ENCODE assay signal across 9 mouse cellular contexts in genomic region chr15:25909783-25910494, GRCm38 (mm10).
A peak's percentile ranks its signal among the peaks of the same experiment; 100 is the strongest.
DNase-seq lines count a peak whose midpoint lies in the region; ATAC-seq and TF ChIP-seq lines count a peak whose summit lies in the region.
"Had no signal": no experiment of that assay in that cellular context is flagged by ENCODE, and none has a peak within 500 bp of the region (broad histone marks: within the 10 kb centered on the region; RNA-seq: fewer than 3 reads in every experiment).

No protein-coding gene starts in this region.

- H3K4me2 ChIP-seq in heart, embryonic 14.5 days (ENCODE audit: low read length): no peak overlapping the region
- H3K4me2 ChIP-seq in CH12.LX (ENCODE audit: insufficient read depth, low read depth, poor library complexity, severe bottlenecking): peak overlapping the region; percentile 33
- H3K4me2 ChIP-seq in forebrain, embryonic 16.5 days (ENCODE audit: low read length): no peak overlapping the region
- peak overlapping the region; percentile 20; the same call in 1 of the 2 replicates for H3K4me2 ChIP-seq in midbrain, embryonic 14.5 days (ENCODE audit: low read length)

- H3K9ac ChIP-seq in heart, embryonic 14.5 days (ENCODE audit: low read length): no peak overlapping the region
- H3K9ac ChIP-seq in CH12.LX (ENCODE audit: insufficient read depth, low read depth): peak overlapping the region; percentile 12; the same call in 1 of the 2 replicates
- H3K9ac ChIP-seq in forebrain, embryonic 16.5 days (replicated peaks; ENCODE audit: low read depth, low read length): no peak overlapping the region
- no peak overlapping the region for H3K9ac ChIP-seq in midbrain, embryonic 14.5 days (replicated peaks; ENCODE audit: low read length)

- 54% methylated on average over 11 of the region's 11 CpGs for WGBS in heart, embryonic 14.5 days
- WGBS in forebrain, embryonic 16.5 days: 33% methylated on average over 11 of the region's 11 CpGs
- 32% methylated on average over 11 of the region's 11 CpGs for WGBS in midbrain, embryonic 14.5 days

- TF ChIP-seq POLR2A in CH12.LX (IDR thresholded peaks at IDR 0.05; ENCODE audit: low read depth, low read length): no peak

- peaks cover 17 to 41% of the 10 kb centered on the region in 2 experiments for H3K4me1 ChIP-seq in heart, embryonic 14.5 days (ENCODE audit: control insufficient read depth in 2 of 2, insufficient read depth in 2 of 2, low read length in 2 of 2)
- peaks cover 31 to 87% of the 10 kb centered on the region in 2 experiments for H3K4me1 ChIP-seq in CH12.LX (ENCODE audit: control insufficient read depth in 1 of 2, insufficient read depth in 2 of 2)
- H3K4me1 ChIP-seq in forebrain, embryonic 16.5 days (replicated peaks; ENCODE audit: control insufficient read depth, insufficient read depth, low read length): 0 out of 2 replicates have a peak, but pooled peaks cover 2% of the 10 kb centered on the region
- H3K4me1 ChIP-seq in midbrain, embryonic 14.5 days (ENCODE audit: control insufficient read depth, insufficient read depth, low read length): peaks cover 7% of the 10 kb centered on the region

- H3K27me3 ChIP-seq in heart, embryonic 14.5 days (ENCODE audit: control insufficient read depth, insufficient read depth, low read length): no peaks in the 10 kb centered on the region
- no peaks in the 10 kb centered on the region for H3K27me3 ChIP-seq in CH12.LX (replicated peaks)
- no peaks in the 10 kb centered on the region for H3K27me3 ChIP-seq in forebrain, embryonic 16.5 days (replicated peaks; ENCODE audit: control insufficient read depth, insufficient read depth, low read length)
- H3K27me3 ChIP-seq in midbrain, embryonic 14.5 days (ENCODE audit: control insufficient read depth, insufficient read depth, low read length): no peaks in the 10 kb centered on the region

- DNase-seq in heart, adult 11 months: no peak
- DNase-seq in CH12.LX (ENCODE audit: extremely low read depth): peak; percentile 59
- DNase-seq in midbrain, embryonic 14.5 days: peak; percentile 72
- no peak for DNase-seq in gastrocnemius, postnatal 25 days
- DNase-seq in layer of hippocampus, adult 18-20 months (ENCODE audit: low spot score in 2 of 2): no peak
- DNase-seq in thymus, postnatal 10 days (ENCODE audit: low spot score in 2 of 2): no peak

- TF ChIP-seq RAD21 in CH12.LX (IDR thresholded peaks at IDR 0.05; ENCODE audit: low read depth, low read length): no peak

- H3K9me3 ChIP-seq in heart, embryonic 14.5 days (ENCODE audit: control insufficient read depth, low read length): no peaks in the 10 kb centered on the region
- H3K9me3 ChIP-seq in CH12.LX (replicated peaks; ENCODE audit: low read length): no peaks in the 10 kb centered on the region
- H3K9me3 ChIP-seq in forebrain, embryonic 16.5 days (ENCODE audit: control insufficient read depth, low read length): no peaks in the 10 kb centered on the region
- no peaks in the 10 kb centered on the region for H3K9me3 ChIP-seq in midbrain, embryonic 14.5 days (ENCODE audit: control insufficient read depth, low read length)
- H3K9me3 ChIP-seq: hindbrain, embryonic 10.5 days had no signal

- no peak overlapping the region for H3K4me3 ChIP-seq in heart, embryonic 14.5 days (ENCODE audit: control insufficient read depth in 1 of 2, insufficient read depth in 1 of 2, low read depth in 1 of 2, low read length in 2 of 2)
- peak overlapping the region in 2 of 3 experiments; percentile 7 to 16 for H3K4me3 ChIP-seq in CH12.LX (replicated peaks in 1 of 3; ENCODE audit: low read depth in 2 of 3, low read length in 2 of 3, poor library complexity in 1 of 3)
- no peak overlapping the region for H3K4me3 ChIP-seq in forebrain, embryonic 16.5 days (replicated peaks; ENCODE audit: low read length)
- H3K4me3 ChIP-seq in midbrain, embryonic 14.5 days (replicated peaks; ENCODE audit: low read depth, low read length): no peak overlapping the region
- H3K4me3 ChIP-seq: hindbrain, embryonic 10.5 days had no signal

- no peak; the same call in 1 of the 2 replicates for ATAC-seq in heart, embryonic 14.5 days (ENCODE audit: insufficient number of reproducible peaks, insufficient read depth, low FRiP score, low read depth)
- ATAC-seq in forebrain, embryonic 16.5 days: peak; percentile 80
- peak; percentile 48 for ATAC-seq in midbrain, embryonic 14.5 days (ENCODE audit: low FRiP score, low TSS enrichment)

- in situ Hi-C loops in CH12.LX (cut with MboI; ENCODE audit: low pct_ligation_motif_present, low pct_unique_long_range_greater_than_20kb, low sequenced_read_pairs): no loop called here

- H3K79me2 ChIP-seq in CH12.LX (replicated peaks; ENCODE audit: control insufficient read depth, extremely low read depth, insufficient read depth, poor library complexity, severe bottlenecking): no peaks in the 10 kb centered on the region

- no peaks in the 10 kb centered on the region for H3K36me3 ChIP-seq in heart, embryonic 14.5 days (ENCODE audit: control insufficient read depth, insufficient read depth, low read length)
- peaks cover 0 to 16% of the 10 kb centered on the region in 2 experiments for H3K36me3 ChIP-seq in CH12.LX (replicated peaks in 1 of 2; ENCODE audit: control insufficient read depth in 1 of 2, insufficient read depth in 1 of 2, low read length in 1 of 2)
- H3K36me3 ChIP-seq in forebrain, embryonic 16.5 days (ENCODE audit: control insufficient read depth, insufficient read depth): no peaks in the 10 kb centered on the region
- no peaks in the 10 kb centered on the region for H3K36me3 ChIP-seq in midbrain, embryonic 14.5 days (ENCODE audit: control insufficient read depth, insufficient read depth, low read length)
- H3K36me3 ChIP-seq: hindbrain, embryonic 10.5 days had no signal

- peak overlapping the region; percentile 71 to 79 for H3K27ac ChIP-seq in heart, embryonic 14.5 days (replicated peaks in 1 of 2; ENCODE audit: control insufficient read depth in 1 of 2, insufficient read depth in 1 of 2, low read depth in 2 of 2, low read length in 2 of 2)
- peak overlapping the region; percentile 61 for H3K27ac ChIP-seq in CH12.LX (ENCODE audit: insufficient read depth, low read depth)
- no peak overlapping the region for H3K27ac ChIP-seq in forebrain, embryonic 16.5 days (ENCODE audit: low read length)
- no peak overlapping the region for H3K27ac ChIP-seq in midbrain, embryonic 14.5 days (replicated peaks; ENCODE audit: low read depth, low read length)
- H3K27ac ChIP-seq: hindbrain, embryonic 10.5 days had no signal

- TF ChIP-seq EP300 in CH12.LX (IDR thresholded peaks at IDR 0.05; ENCODE audit: low read length): no peak; the same call in none of the 2 replicates

- TF ChIP-seq CTCF in CH12.LX (conservative IDR thresholded peaks at IDR 0.05 in 1 of 2, IDR thresholded peaks at IDR 0.05 in 1 of 2; ENCODE audit: low read depth in 2 of 2, low read length in 2 of 2): no peak

- dilution Hi-C loops in CH12.LX (cut with MboI; ENCODE audit: extremely low pct_ligation_motif_present, extremely low pct_unique_long_range_greater_than_20kb, low sequenced_read_pairs): no loop called here

TF ChIP-seq in CH12.LX, 34 proteins besides CTCF, POLR2A, EP300 and RAD21 (continues in another document):
- no peak; the same call in 1 of the 2 replicates for TF ChIP-seq CHD2 (IDR thresholded peaks at IDR 0.05; ENCODE audit: low read length)
- no peak for TF ChIP-seq USF2 (conservative IDR thresholded peaks at IDR 0.05; ENCODE audit: low read depth, low read length)
- TF ChIP-seq MXI1 (IDR thresholded peaks at IDR 0.05; ENCODE audit: low read depth, low read length): no peak
- no peak for TF ChIP-seq CHD1 (IDR thresholded peaks at IDR 0.05; ENCODE audit: low read depth, low read length)
- TF ChIP-seq USF1 (IDR thresholded peaks at IDR 0.05; ENCODE audit: low read depth, low read length): no peak
- TF ChIP-seq ZMIZ1 (IDR thresholded peaks at IDR 0.05; ENCODE audit: low read depth, low read length): no peak
- TF ChIP-seq ZC3H11A (IDR thresholded peaks at IDR 0.05; ENCODE audit: low read depth, low read length): no peak
- TF ChIP-seq RCOR1 (conservative IDR thresholded peaks at IDR 0.05; ENCODE audit: low read depth, low read length): no peak
- TF ChIP-seq SIN3A (IDR thresholded peaks at IDR 0.05; ENCODE audit: low read length): no peak
- TF ChIP-seq PAX5 (IDR thresholded peaks at IDR 0.05; ENCODE audit: low read length): no peak
- TF ChIP-seq MAFK (IDR thresholded peaks at IDR 0.05; ENCODE audit: insufficient replicate concordance, low read length): no peak
- TF ChIP-seq JUND (conservative IDR thresholded peaks at IDR 0.05; ENCODE audit: low read depth, low read length): peak; percentile 95
- no peak for TF ChIP-seq ZKSCAN1 (IDR thresholded peaks at IDR 0.05; ENCODE audit: borderline replicate concordance, low read depth, low read length)
- TF ChIP-seq KAT2A (IDR thresholded peaks at IDR 0.05; ENCODE audit: insufficient replicate concordance, low read length): no peak
- no peak for TF ChIP-seq HCFC1 (IDR thresholded peaks at IDR 0.05; ENCODE audit: low read depth, low read length)
- TF ChIP-seq TBP (conservative IDR thresholded peaks at IDR 0.05; ENCODE audit: low read depth, low read length): peak; percentile 49; the same call in 1 of the 2 replicates
- TF ChIP-seq ELF1 (IDR thresholded peaks at IDR 0.05; ENCODE audit: low read depth, low read length): no peak
- TF ChIP-seq E2F4 (IDR thresholded peaks at IDR 0.05; ENCODE audit: insufficient replicate concordance, low read depth, low read length): no peak
- no peak; the same call in none of the 2 replicates for TF ChIP-seq IRF4 (IDR thresholded peaks at IDR 0.05; ENCODE audit: low read depth, low read length)
- TF ChIP-seq BHLHE40 (IDR thresholded peaks at IDR 0.05; ENCODE audit: low read depth, low read length): 0 out of 2 replicates have a peak, but pooled peaks have one; percentile 27
- 0 out of 2 replicates have a peak, but pooled peaks have one; percentile 4 for TF ChIP-seq ZNF384 (IDR thresholded peaks at IDR 0.05; ENCODE audit: low read depth, low read length)
- peak; percentile 58; the same call in 1 of the 2 replicates for TF ChIP-seq MEF2A (IDR thresholded peaks at IDR 0.05; ENCODE audit: borderline replicate concordance, low read depth, low read length)
- no peak for TF ChIP-seq GABPA (IDR thresholded peaks at IDR 0.05; ENCODE audit: insufficient replicate concordance, low read depth, low read length)
- TF ChIP-seq MYC (IDR thresholded peaks at IDR 0.05; ENCODE audit: low read depth, low read length): 0 out of 2 replicates have a peak, but pooled peaks have one; percentile 17
- no peak for TF ChIP-seq MAZ (IDR thresholded peaks at IDR 0.05; ENCODE audit: low read depth, low read length)
- TF ChIP-seq NELFE (IDR thresholded peaks at IDR 0.05; ENCODE audit: low read depth, low read length): no peak
- TF ChIP-seq SMC3 (IDR thresholded peaks at IDR 0.05; ENCODE audit: low read depth, low read length): no peak
- peak; percentile 57 for TF ChIP-seq ETS1 (conservative IDR thresholded peaks at IDR 0.05; ENCODE audit: low read depth, low read length)
- no peak for TF ChIP-seq MAX (IDR thresholded peaks at IDR 0.05; ENCODE audit: low read length)
- no peak for TF ChIP-seq UBTF (IDR thresholded peaks at IDR 0.05; ENCODE audit: low read depth, low read length)

Comparison
In these comparisons a context has a peak if more than half of its experiments do, and no peak if none do; other contexts are left out.
1. H3K27ac ChIP-seq: peak in heart, embryonic 14.5 days (2 of 2) and CH12.LX (single experiment); none in forebrain, embryonic 16.5 days (single experiment) and midbrain, embryonic 14.5 days (single experiment).
2. H3K4me2 ChIP-seq: peak in CH12.LX (single experiment) and midbrain, embryonic 14.5 days (single experiment); none in heart, embryonic 14.5 days (single experiment) and forebrain, embryonic 16.5 days (single experiment).
3. H3K4me3 ChIP-seq: peak in CH12.LX (2 of 3); none in heart, embryonic 14.5 days (0 of 2), forebrain, embryonic 16.5 days (single experiment) and midbrain, embryonic 14.5 days (single experiment).
4. DNase-seq: peak in CH12.LX (single experiment) and midbrain, embryonic 14.5 days (single experiment); none in heart, adult 11 months (single experiment), gastrocnemius, postnatal 25 days (single experiment), layer of hippocampus, adult 18-20 months (0 of 2) and thymus, postnatal 10 days (0 of 2).